Mouse (Mus musculus) ES-Bruce4 (cell line): ENCODE results near the gene Pfkfb1. TPM values are rescaled to one million over a fixed set of nuclear protein-coding genes. Genes with fewer than 3 reads are reported as not detected.
A peak's percentile ranks its signal among the peaks of the same experiment; 100 is the strongest.

Source experiments
- H3K27ac ChIP-seq: 2 replicates; pipeline ENCODE4 v1.5.1; 2012; ENCODE audit warnings: low read length, inconsistent platforms; ENCODE audit not compliant: insufficient read depth
- H3K27me3 ChIP-seq: 2 replicates; pipeline ENCODE4 v1.6.1; 2012; ENCODE audit warnings: mild to moderate bottlenecking, low read length, inconsistent platforms; ENCODE audit not compliant: control insufficient read depth, poor library complexity, insufficient read depth, severe bottlenecking
- H3K36me3 ChIP-seq: 2 replicates; pipeline ENCODE4 v1.6.1; 2012; ENCODE audit warnings: inconsistent platforms, mild to moderate bottlenecking, low read length, moderate library complexity; ENCODE audit not compliant: control insufficient read depth, poor library complexity, insufficient read depth, severe bottlenecking
- H3K4me1 ChIP-seq: one replicate; pipeline ENCODE4 v1.8.1; 2011; ENCODE audit warnings: low read length; ENCODE audit not compliant: control insufficient read depth, insufficient read depth
- H3K4me3 ChIP-seq: 2 replicates; pipeline ENCODE4 v1.5.1; 2011; ENCODE audit warnings: low read depth, mild to moderate bottlenecking, low read length
- H3K9ac ChIP-seq: 2 replicates; pipeline ENCODE4 v1.6.1; 2012; ENCODE audit warnings: low read depth, mild to moderate bottlenecking, inconsistent platforms; ENCODE audit not compliant: poor library complexity, severe bottlenecking
- H3K9me3 ChIP-seq: replicated peaks from 2 replicates; pipeline ENCODE4 v1.6.1; 2012; ENCODE audit warnings: mild to moderate bottlenecking, low read length, inconsistent platforms; ENCODE audit not compliant: control insufficient read depth, poor library complexity, insufficient read depth, severe bottlenecking
- CTCF ChIP-seq: IDR thresholded peaks from one replicate; pipeline ENCODE4 v1.8.1; 2011; ENCODE audit warnings: low read depth, low read length
- EP300 ChIP-seq: IDR thresholded peaks from 2 replicates; pipeline ENCODE4 v1.6.1; 2011; ENCODE audit warnings: low read depth, low read length; ENCODE audit not compliant: insufficient read depth
- POLR2A ChIP-seq: IDR thresholded peaks from one replicate; pipeline ENCODE4 v1.8.1; 2011; ENCODE audit warnings: low read length; ENCODE audit not compliant: insufficient read depth
- polyA plus RNA-seq: library from polyadenylated mRNA; stranded (reverse); fragments of >200 nt; gene quantifications from 2 replicates; pipeline ENCODE4 v1.2.4, GENCODE M21; 2011; ENCODE audit warnings: low read depth; ENCODE audit not compliant: missing spikeins, insufficient read depth, insufficient read length

Pfkfb1 gene
- polyA plus RNA-seq, 1 experiment: 36.0 TPM

GRCm38 (mm10) chrX:150554032-150554431 is 34.0 kb upstream of the Pfkfb1 start:
- no peaks in the 10 kb centered on the region for H3K9me3 ChIP-seq
- peaks cover 2% of the 10 kb centered on the region; the same call in 1 of the 2 replicates for H3K36me3 ChIP-seq
- TF ChIP-seq CTCF (no peak), EP300 (no peak), POLR2A (no peak)
- no peaks in the 10 kb centered on the region for H3K4me1 ChIP-seq
- H3K27ac ChIP-seq: no peak overlapping the region
- H3K4me3 ChIP-seq: no peak overlapping the region
- no peaks in the 10 kb centered on the region for H3K27me3 ChIP-seq
- no peak overlapping the region for H3K9ac ChIP-seq

DNA sequence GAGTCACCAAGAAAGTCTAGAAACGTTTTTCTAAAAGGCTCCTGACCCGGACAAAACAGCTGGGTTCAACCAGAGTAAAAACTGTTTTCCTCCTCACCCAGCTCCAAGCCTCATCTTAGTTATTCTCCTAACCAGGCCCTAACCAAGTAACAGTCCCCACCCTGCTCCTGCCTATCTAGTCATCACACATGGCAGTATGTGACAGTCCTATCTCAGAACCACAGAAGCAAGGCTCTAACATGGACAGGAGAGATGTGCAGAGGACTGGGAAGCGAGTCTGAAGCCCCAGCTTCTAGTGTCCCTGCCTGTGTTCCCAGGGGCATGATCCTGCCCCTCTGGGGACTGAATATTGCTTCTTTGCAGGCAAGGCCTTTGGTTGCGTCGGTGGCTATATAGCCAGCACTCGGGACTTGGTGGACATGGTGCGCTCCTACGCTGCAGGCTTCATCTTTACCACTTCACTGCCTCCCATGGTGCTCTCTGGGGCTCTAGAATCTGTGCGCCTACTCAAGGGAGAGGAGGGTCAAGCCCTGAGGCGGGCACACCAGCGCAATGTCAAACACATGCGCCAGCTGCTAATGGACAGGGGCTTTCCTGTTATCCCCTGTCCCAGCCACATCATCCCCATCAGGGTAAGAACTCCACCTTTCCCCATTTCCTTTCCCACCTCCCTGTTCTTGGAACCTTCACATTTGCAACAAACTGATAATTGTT is 23.2 kb upstream of the Pfkfb1 start:
- no peaks in the 10 kb centered on the region for H3K27me3 ChIP-seq
- TF ChIP-seq EP300: no peak
- TF ChIP-seq CTCF: no peak
- no peak for TF ChIP-seq POLR2A
- H3K4me1 ChIP-seq: no peaks in the 10 kb centered on the region
- no peak overlapping the region for H3K4me3 ChIP-seq
- no peaks in the 10 kb centered on the region for H3K9me3 ChIP-seq
- H3K27ac ChIP-seq: no peak overlapping the region
- no peaks in the 10 kb centered on the region for H3K36me3 ChIP-seq
- no peak overlapping the region for H3K9ac ChIP-seq

- peaks cover 15% of the 10 kb centered on the region for H3K36me3 ChIP-seq
- H3K27ac ChIP-seq: no peak overlapping the region
- no peaks in the 10 kb centered on the region for H3K27me3 ChIP-seq
- TF ChIP-seq EP300 (no peak), POLR2A (no peak), CTCF (no peak)
- no peak overlapping the region for H3K9ac ChIP-seq
- no peaks in the 10 kb centered on the region for H3K4me1 ChIP-seq
- H3K9me3 ChIP-seq: no peaks in the 10 kb centered on the region
- no peak overlapping the region for H3K4me3 ChIP-seq
Measured at GRCm38 (mm10) chrX:150581921-150582320, 6.1 kb upstream of the Pfkfb1 start.

- H3K4me3 ChIP-seq: no peak overlapping the region
- H3K9me3 ChIP-seq: no peaks in the 10 kb centered on the region
- H3K27ac ChIP-seq: no peak overlapping the region
- H3K4me1 ChIP-seq: peaks cover 2% of the 10 kb centered on the region
- TF ChIP-seq CTCF (no peak), POLR2A (no peak), EP300 (no peak)
- H3K36me3 ChIP-seq: peaks cover 15% of the 10 kb centered on the region
- H3K27me3 ChIP-seq: no peaks in the 10 kb centered on the region
- H3K9ac ChIP-seq: no peak overlapping the region
Measured at GRCm38 (mm10) chrX:150585116-150585515, 2.9 kb upstream of the Pfkfb1 start.

DNA sequence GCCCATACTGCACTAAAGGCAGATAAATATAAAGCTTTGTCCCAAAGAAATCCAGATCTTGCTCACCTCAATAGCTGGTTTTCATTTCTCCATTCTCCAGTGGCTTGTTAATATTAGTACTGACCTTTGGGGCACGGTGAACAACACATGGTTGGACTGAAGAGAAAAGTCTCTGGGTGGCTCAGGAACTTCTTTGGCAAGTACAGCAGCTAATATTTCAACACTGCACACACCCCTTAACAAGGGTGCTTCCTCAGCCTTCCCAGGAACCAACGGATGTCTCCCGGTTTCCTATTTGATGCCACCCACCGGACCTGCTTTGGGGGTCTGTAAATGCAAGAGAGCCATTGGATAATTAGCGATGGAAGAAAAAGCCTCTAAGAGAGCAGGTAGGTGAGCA is 1.7 kb downstream of the Pfkfb1 start, which contains the start of gene Apex2:
TSS of gene Apex2 (minus strand) at position 173 of the 400 bp plus-strand sequence.
- peak within 1 kb of the TSS; percentile 93; the same call in 1 of the 2 replicates for H3K4me3 ChIP-seq

GRCm38 (mm10) chrX:150593266-150594035 is 5.4 kb downstream of the Pfkfb1 start:
- Histone ChIP-seq H3K36me3 (no peaks in the 10 kb centered on the region), H3K4me1 (peaks cover 2% of the 10 kb centered on the region), H3K27me3 (no peaks in the 10 kb centered on the region), H3K9ac (no peak overlapping the region), H3K4me3 (no peak overlapping the region), H3K27ac (no peak overlapping the region), H3K9me3 (no peaks in the 10 kb centered on the region)
- no peak for TF ChIP-seq CTCF
- no peak for TF ChIP-seq POLR2A
- TF ChIP-seq EP300: no peak

More for the DNA sequence above, 1.7 kb downstream of the Pfkfb1 start, which contains the start of gene Apex2:
- H3K9ac ChIP-seq: peak within 1 kb of the TSS; percentile 67; the same call in 1 of the 2 replicates
- H3K4me1 ChIP-seq: peaks cover 2% of the 10 kb centered on the region
- H3K27me3 ChIP-seq: no peaks in the 10 kb centered on the region
- no peaks in the 10 kb centered on the region for H3K9me3 ChIP-seq
- H3K27ac ChIP-seq: peak within 1 kb of the TSS; percentile 89
- TF ChIP-seq CTCF (no peak), POLR2A (no peak), EP300 (no peak)
- H3K36me3 ChIP-seq: peaks cover 9% of the 10 kb centered on the region; the same call in 1 of the 2 replicates
